Mouse (Mus musculus) 3T3-L1 (cell line): ENCODE results near the gene 4430402I18Rik.
A peak's percentile ranks its signal among the peaks of the same experiment; 100 is the strongest.

ENCODE experiments used
- DNase-seq: peaks from one replicate; pipeline ENCODE4 v3.0.0-alpha.2; 2015; ENCODE audit warnings: low read depth, low spot score

4430402I18Rik gene

GRCm38 (mm10) chr19:28968178-28968577, 578 bp upstream of the 4430402I18Rik start:
- no peak for DNase-seq

GRCm38 (mm10) chr19:28964552-28964903, 3.1 kb downstream of the 4430402I18Rik start:
- no peak for DNase-seq

- peak; percentile 73 for DNase-seq
Observed at GRCm38 (mm10) chr19:28963842-28964551, 3.6 kb downstream of the 4430402I18Rik start, which contains the start of gene Plpp6. Gene Plpp6, plus strand, starts transcription at chr19:28963953.

- no peak for DNase-seq
Observed at GRCm38 (mm10) chr19:28963513-28963841, 4.1 kb downstream of the 4430402I18Rik start.

- DNase-seq = peak; percentile 25
Observed at GRCm38 (mm10) chr19:28963113-28963512, 4.5 kb downstream of the 4430402I18Rik start.

- no peak for DNase-seq
Observed at GRCm38 (mm10) chr19:28951251-28951650, 16.3 kb downstream of the 4430402I18Rik start.

- no peak for DNase-seq
Observed at GRCm38 (mm10) chr19:28947311-28947710, 20.3 kb downstream of the 4430402I18Rik start.

- DNase-seq = no peak
Observed at GRCm38 (mm10) chr19:28946782-28947181, 20.8 kb downstream of the 4430402I18Rik start.

GRCm38 (mm10) chr19:28941271-28941670, 26.3 kb downstream of the 4430402I18Rik start:
- DNase-seq = no peak

GRCm38 (mm10) chr19:28940135-28940874, 27.3 kb downstream of the 4430402I18Rik start:
- peak; percentile 43 for DNase-seq

- no peak for DNase-seq
Observed at GRCm38 (mm10) chr19:28934897-28935296, 32.7 kb downstream of the 4430402I18Rik start.

- DNase-seq = no peak
Observed at GRCm38 (mm10) chr19:28929034-28929433, 38.6 kb downstream of the 4430402I18Rik start.

- DNase-seq = no peak
Observed at GRCm38 (mm10) chr19:28927396-28927795, 40.2 kb downstream of the 4430402I18Rik start.

- DNase-seq = peak; percentile 65
Observed at GRCm38 (mm10) chr19:28926366-28926765, 41.2 kb downstream of the 4430402I18Rik start.

GRCm38 (mm10) chr19:28917839-28918238, 49.8 kb downstream of the 4430402I18Rik start:
- DNase-seq = no peak

GRCm38 (mm10) chr19:28916492-28916891, 51.1 kb downstream of the 4430402I18Rik start:
- DNase-seq = no peak

- DNase-seq = no peak
Observed at GRCm38 (mm10) chr19:28915602-28916250, 51.9 kb downstream of the 4430402I18Rik start.

GRCm38 (mm10) chr19:28914598-28914997, 53.0 kb downstream of the 4430402I18Rik start:
- no peak for DNase-seq

GRCm38 (mm10) chr19:28908693-28909092, 58.9 kb downstream of the 4430402I18Rik start:
- DNase-seq = no peak

- no peak for DNase-seq
Observed at GRCm38 (mm10) chr19:28908186-28908585, 59.4 kb downstream of the 4430402I18Rik start.

- no peak for DNase-seq
Observed at GRCm38 (mm10) chr19:28903536-28904119, 64.0 kb downstream of the 4430402I18Rik start.

GRCm38 (mm10) chr19:28902806-28903205, 64.8 kb downstream of the 4430402I18Rik start:
- DNase-seq = no peak
